Mouse (Mus musculus) forebrain, embryonic 15.5 days (tissue): ENCODE data around the gene Olfr905. TPM values are rescaled to one million over a fixed set of nuclear protein-coding genes. Genes with fewer than 3 reads are reported as not detected.

Experiments used
- ATAC-seq: fragments of 200-750 bp; cut with Nextera tagmentation; replicated peaks from 2 replicates; pipeline ENCODE4 v1.8.0; 2017; ENCODE audit warnings: mild to moderate bottlenecking, moderate TSS enrichment, moderate library complexity
- H3K27ac ChIP-seq: fragments of 300-500 bp; sonication (generic); replicated peaks from 2 replicates; pipeline ENCODE4 v1.5.1; 2015; ENCODE audit warnings: mild to moderate bottlenecking, inconsistent platforms
- H3K27me3 ChIP-seq: fragments of 300-500 bp; sonication (generic); 2 replicates; pipeline ENCODE4 v1.6.1; 2015; ENCODE audit warnings: inconsistent platforms
- H3K36me3 ChIP-seq: fragments of 300-500 bp; sonication (generic); 2 replicates; pipeline ENCODE4 v1.6.1; 2015; ENCODE audit warnings: mild to moderate bottlenecking, inconsistent platforms
- H3K4me1 ChIP-seq: fragments of 300-500 bp; sonication (generic); 2 replicates; pipeline ENCODE4 v1.6.1; 2015; ENCODE audit warnings: inconsistent platforms
- H3K4me2 ChIP-seq: fragments of 300-500 bp; sonication (generic); replicated peaks from 2 replicates; pipeline ENCODE4 v1.6.1; 2015; ENCODE audit warnings: mild to moderate bottlenecking, inconsistent platforms
- H3K4me3 ChIP-seq: fragments of 300-500 bp; sonication (generic); 2 replicates; pipeline ENCODE4 v1.5.1; 2015; ENCODE audit warnings: mild to moderate bottlenecking, inconsistent platforms
- H3K9ac ChIP-seq: fragments of 300-500 bp; sonication (generic); replicated peaks from 2 replicates; pipeline ENCODE4 v1.6.1; 2015; ENCODE audit warnings: mild to moderate bottlenecking, inconsistent platforms
- H3K9me3 ChIP-seq: fragments of 300-500 bp; sonication (generic); 2 replicates; pipeline ENCODE4 v1.6.1; 2016; ENCODE audit warnings: inconsistent platforms
- WGBS: fragments of 180-500 bp; shearing (Covaris S2); methylation state at CpG from one replicate; pipeline ENCODE4 v1.1.7; 2015; ENCODE audit warnings: mixed read lengths; 5-methylcytosine and 5-hydroxymethylcytosine counted together
- polyA plus RNA-seq: library from polyadenylated mRNA; unstranded; fragments of >200 nt; fragmentation: Nextera tagmentation; extraction: Ambion mirVana; gene quantifications from 2 replicates; pipeline ENCODE4 v1.2.1, GENCODE M21; 2015

Olfr905 gene
- not detected in 2 replicates for polyA plus RNA-seq

- Histone ChIP-seq H3K27ac (no peak within 1 kb of the TSS), H3K27me3 (no peaks in the 10 kb centered on the region), H3K9me3 (no peaks in the 10 kb centered on the region), H3K36me3 (no peaks in the 10 kb centered on the region), H3K4me1 (no peaks in the 10 kb centered on the region), H3K4me2 (no peak within 1 kb of the TSS), H3K9ac (no peak within 1 kb of the TSS), H3K4me3 (no peak within 1 kb of the TSS)
- no peak for ATAC-seq
Measured at GRCm38 (mm10) chr9:38470807-38471206, at the start of gene Olfr905. Gene Olfr905, plus strand, starts transcription at chr9:38471107.

GRCm38 (mm10) chr9:38423801-38424200 lies 47.1 kb upstream of the Olfr905 start:
- no peak for ATAC-seq
- Histone ChIP-seq H3K4me3 (no peak overlapping the region), H3K4me1 (no peaks in the 10 kb centered on the region), H3K9me3 (no peaks in the 10 kb centered on the region), H3K27ac (no peak overlapping the region), H3K27me3 (no peaks in the 10 kb centered on the region), H3K36me3 (no peaks in the 10 kb centered on the region), H3K9ac (no peak overlapping the region), H3K4me2 (no peak overlapping the region)

GRCm38 (mm10) chr9:38427026-38427425 lies 43.9 kb upstream of the Olfr905 start:
- Histone ChIP-seq H3K4me2 (no peak overlapping the region), H3K9me3 (no peaks in the 10 kb centered on the region), H3K4me3 (no peak overlapping the region), H3K36me3 (no peaks in the 10 kb centered on the region), H3K27ac (no peak overlapping the region), H3K27me3 (no peaks in the 10 kb centered on the region), H3K4me1 (no peaks in the 10 kb centered on the region), H3K9ac (no peak overlapping the region)
- 50% methylated on average over 1 of the region's 1 CpGs for WGBS
- no peak for ATAC-seq

- no peak within 1 kb of the TSS for H3K9ac ChIP-seq
- no peaks in the 10 kb centered on the region for H3K9me3 ChIP-seq
- no peak within 1 kb of the TSS for H3K4me2 ChIP-seq
- no peak within 1 kb of the TSS for H3K4me3 ChIP-seq
- WGBS: 85% methylated on average over 1 of the region's 1 CpGs
- no peak within 1 kb of the TSS for H3K27ac ChIP-seq
- no peaks in the 10 kb centered on the region for H3K27me3 ChIP-seq
- no peaks in the 10 kb centered on the region for H3K4me1 ChIP-seq
- no peaks in the 10 kb centered on the region for H3K36me3 ChIP-seq
- ATAC-seq: no peak
Measured at GRCm38 (mm10) chr9:38429155-38429554, 41.8 kb upstream of the Olfr905 start, which contains the start of gene Olfr901. Gene Olfr901, plus strand, starts transcription at chr9:38429455.

GRCm38 (mm10) chr9:38447352-38447751 lies 23.6 kb upstream of the Olfr905 start, which contains the start of gene Olfr902:
Gene Olfr902, plus strand, starts transcription at chr9:38447652.
- Histone ChIP-seq H3K4me1 (no peaks in the 10 kb centered on the region), H3K9me3 (no peaks in the 10 kb centered on the region), H3K4me2 (no peak within 1 kb of the TSS), H3K27me3 (no peaks in the 10 kb centered on the region), H3K36me3 (no peaks in the 10 kb centered on the region), H3K4me3 (no peak within 1 kb of the TSS), H3K9ac (no peak within 1 kb of the TSS), H3K27ac (no peak within 1 kb of the TSS)
- no peak for ATAC-seq
- WGBS: 90% methylated on average over 5 of the region's 5 CpGs

- ATAC-seq: no peak
Measured at GRCm38 (mm10) chr9:38462844-38463243, 8.1 kb upstream of the Olfr905 start, which contains the start of gene Olfr904. Gene Olfr904, plus strand, starts transcription at chr9:38463144.

GRCm38 (mm10) chr9:38486785-38487184 lies 15.9 kb downstream of the Olfr905 start, which contains the start of gene Olfr906:
Gene Olfr906, plus strand, starts transcription at chr9:38487085.
- Histone ChIP-seq H3K36me3 (no peaks in the 10 kb centered on the region), H3K27me3 (no peaks in the 10 kb centered on the region), H3K27ac (no peak within 1 kb of the TSS), H3K9me3 (no peaks in the 10 kb centered on the region), H3K4me3 (no peak within 1 kb of the TSS), H3K9ac (no peak within 1 kb of the TSS), H3K4me2 (no peak within 1 kb of the TSS), H3K4me1 (no peaks in the 10 kb centered on the region)
- no peak for ATAC-seq
- WGBS: 89% methylated on average over 3 of the region's 3 CpGs

More at GRCm38 (mm10) chr9:38462844-38463243, 8.1 kb upstream of the Olfr905 start, which contains the start of gene Olfr904:
- no peaks in the 10 kb centered on the region for H3K9me3 ChIP-seq
- H3K36me3 ChIP-seq: no peaks in the 10 kb centered on the region
- H3K9ac ChIP-seq: no peak within 1 kb of the TSS
- no peak within 1 kb of the TSS for H3K4me2 ChIP-seq
- no peak within 1 kb of the TSS for H3K4me3 ChIP-seq
- no peaks in the 10 kb centered on the region for H3K27me3 ChIP-seq
- no peak within 1 kb of the TSS for H3K27ac ChIP-seq
- no peaks in the 10 kb centered on the region for H3K4me1 ChIP-seq

- ATAC-seq: no peak
- no peaks in the 10 kb centered on the region for H3K9me3 ChIP-seq
- no peaks in the 10 kb centered on the region for H3K27me3 ChIP-seq
- H3K4me1 ChIP-seq: no peaks in the 10 kb centered on the region
- no peak within 1 kb of the TSS for H3K9ac ChIP-seq
- H3K36me3 ChIP-seq: no peaks in the 10 kb centered on the region
- no peak within 1 kb of the TSS for H3K4me3 ChIP-seq
- no peak within 1 kb of the TSS for H3K27ac ChIP-seq
- 88% methylated on average over 2 of the region's 2 CpGs for WGBS
- no peak within 1 kb of the TSS for H3K4me2 ChIP-seq
Measured at GRCm38 (mm10) chr9:38495501-38495900, 24.6 kb downstream of the Olfr905 start, which contains the start of gene Olfr907. Gene Olfr907, plus strand, starts transcription at chr9:38495801.

- H3K27me3 ChIP-seq: no peaks in the 10 kb centered on the region
- no peak overlapping the region for H3K9ac ChIP-seq
- H3K4me3 ChIP-seq: no peak overlapping the region
- H3K36me3 ChIP-seq: no peaks in the 10 kb centered on the region
- no peaks in the 10 kb centered on the region for H3K9me3 ChIP-seq
- H3K27ac ChIP-seq: no peak overlapping the region
- 77% methylated on average over 2 of the region's 2 CpGs for WGBS
- H3K4me2 ChIP-seq: no peak overlapping the region
- ATAC-seq: no peak
- no peaks in the 10 kb centered on the region for H3K4me1 ChIP-seq
Measured at GRCm38 (mm10) chr9:38512353-38512752, 41.4 kb downstream of the Olfr905 start.

GRCm38 (mm10) chr9:38521280-38521679 lies 50.4 kb downstream of the Olfr905 start, which contains the start of gene Olfr911-ps1:
Gene Olfr911-ps1, plus strand, starts transcription at chr9:38521580.
- no peaks in the 10 kb centered on the region for H3K36me3 ChIP-seq
- H3K27me3 ChIP-seq: no peaks in the 10 kb centered on the region
- no peak for ATAC-seq
- WGBS: 83% methylated on average over 1 of the region's 1 CpGs
- H3K4me3 ChIP-seq: no peak within 1 kb of the TSS
- H3K4me1 ChIP-seq: no peaks in the 10 kb centered on the region
- no peaks in the 10 kb centered on the region for H3K9me3 ChIP-seq
- no peak within 1 kb of the TSS for H3K4me2 ChIP-seq
- no peak within 1 kb of the TSS for H3K9ac ChIP-seq
- no peak within 1 kb of the TSS for H3K27ac ChIP-seq

Other genes starting within 250 kb of the Olfr905 start
- gene Olfr143, start 218.3 kb upstream of the Olfr905 start, polyA plus RNA-seq: not detected in 2 replicates
- not detected in 2 replicates for gene Olfr895, start 203.3 kb upstream of the Olfr905 start, polyA plus RNA-seq
- not detected in 2 replicates for gene Olfr896-ps1, start 180.0 kb upstream of the Olfr905 start, polyA plus RNA-seq
- not detected in 2 replicates for gene Olfr25, start 142.0 kb upstream of the Olfr905 start, polyA plus RNA-seq
- gene Olfr898, start 122.7 kb upstream of the Olfr905 start, polyA plus RNA-seq: not detected in 2 replicates
- not detected in 2 replicates for gene Olfr250, start 104.2 kb upstream of the Olfr905 start, polyA plus RNA-seq
- gene Olfr251, start 94.0 kb upstream of the Olfr905 start, polyA plus RNA-seq: not detected in 2 replicates
- not detected in 2 replicates for gene Olfr147, start 69.4 kb upstream of the Olfr905 start, polyA plus RNA-seq
- not detected in 2 replicates for gene Olfr901, start 41.7 kb upstream of the Olfr905 start, polyA plus RNA-seq
- gene Olfr902, start 23.5 kb upstream of the Olfr905 start, polyA plus RNA-seq: not detected in 2 replicates
- gene Olfr904, start 8.0 kb upstream of the Olfr905 start, polyA plus RNA-seq: not detected in 2 replicates
- gene Olfr906, start 16.0 kb downstream of the Olfr905 start, polyA plus RNA-seq: not detected in 2 replicates
- not detected in 2 replicates for gene Olfr907, start 24.7 kb downstream of the Olfr905 start, polyA plus RNA-seq
- not detected in 2 replicates for gene Olfr911-ps1, start 50.5 kb downstream of the Olfr905 start, polyA plus RNA-seq
- not detected in 2 replicates for gene Olfr910, start 66.7 kb downstream of the Olfr905 start, polyA plus RNA-seq
- gene Olfr912, start 109.1 kb downstream of the Olfr905 start, polyA plus RNA-seq: not detected in 2 replicates
- gene Olfr913, start 121.7 kb downstream of the Olfr905 start, polyA plus RNA-seq: not detected in 2 replicates
- not detected in 2 replicates for gene Olfr914, start 134.0 kb downstream of the Olfr905 start, polyA plus RNA-seq
- gene Olfr916, start 188.8 kb downstream of the Olfr905 start, polyA plus RNA-seq: not detected in 2 replicates
- not detected in 2 replicates for gene Olfr917, start 194.7 kb downstream of the Olfr905 start, polyA plus RNA-seq
- not detected in 2 replicates for gene Olfr918, start 203.5 kb downstream of the Olfr905 start, polyA plus RNA-seq
- not detected in 2 replicates for gene Olfr919, start 232.6 kb downstream of the Olfr905 start, polyA plus RNA-seq
- 5.5 and 5.7 TPM in 2 replicates for gene Vwa5a, start 247.2 kb downstream of the Olfr905 start, polyA plus RNA-seq